Mouse (Mus musculus): ENCODE results near the gene Magee1.
"Not testable (repeated sequence)": the region's sequence is repeated elsewhere in the genome, so short reads cannot be mapped to it uniquely, and the experiment has no call there.

The Magee1 gene

GRCm38 (mm10) chrX:105120275-105121226 is at the start of gene Magee1:
TSS of gene Magee1 (plus strand) at chrX:105120378.
- peak; percentile 64 to 87 for DNase-seq (ENCODE audit: low spot score in 2 of 2)

GRCm38 (mm10) chrX:105079151-105079550 is 41.0 kb upstream of the Magee1 start:
- no peak for DNase-seq (ENCODE audit: low spot score in 2 of 2)

GRCm38 (mm10) chrX:105079615-105080092 is 40.5 kb upstream of the Magee1 start, which contains the start of gene Pbdc1:
TSS of gene Pbdc1 (plus strand) at chrX:105079756.
- DNase-seq (ENCODE audit: low spot score in 2 of 2), result peak; percentile 70 to 96

- no peak for DNase-seq (ENCODE audit: low spot score in 2 of 2)
Observed at GRCm38 (mm10) chrX:105080096-105080495, 40.1 kb upstream of the Magee1 start.

GRCm38 (mm10) chrX:105083013-105083412 is 37.2 kb upstream of the Magee1 start:
- DNase-seq (ENCODE audit: low spot score in 2 of 2), result not testable (repeated sequence)

- DNase-seq (ENCODE audit: low spot score in 2 of 2), result peak in 1 of 2 experiments; percentile 30
Observed at GRCm38 (mm10) chrX:105104175-105104574, 16.0 kb upstream of the Magee1 start.

- no peak for DNase-seq (ENCODE audit: low spot score in 2 of 2)
Observed at GRCm38 (mm10) chrX:105114994-105115393, 5.2 kb upstream of the Magee1 start.

GRCm38 (mm10) chrX:105121227-105121865 is 1.2 kb downstream of the Magee1 start:
- peak; percentile 44 to 82 for DNase-seq (ENCODE audit: low spot score in 2 of 2)

GRCm38 (mm10) chrX:105124903-105125302 is 4.7 kb downstream of the Magee1 start:
- DNase-seq (ENCODE audit: low spot score in 2 of 2), result no peak

- no peak for DNase-seq (ENCODE audit: low spot score in 2 of 2)
Observed at GRCm38 (mm10) chrX:105151872-105152461, 31.8 kb downstream of the Magee1 start.

- not testable (repeated sequence) for DNase-seq (ENCODE audit: low spot score in 2 of 2)
Observed at GRCm38 (mm10) chrX:105165007-105165406, 44.8 kb downstream of the Magee1 start.

GRCm38 (mm10) chrX:105167217-105167616 is 47.0 kb downstream of the Magee1 start:
- DNase-seq (ENCODE audit: low spot score in 2 of 2), result no peak

Data from left cerebral cortex, adult 9 months (tissue).